Mouse (Mus musculus) gastrocnemius, postnatal 36 days (tissue): ENCODE data around the gene Gm28827. TPM values are rescaled to one million over a fixed set of nuclear protein-coding genes. Genes with fewer than 3 reads are reported as not detected.
"Not testable (repeated sequence)": the region's sequence is repeated elsewhere in the genome, so short reads cannot be mapped to it uniquely, and the experiment has no call there.

Experiments used
- DNase-seq, 2 experiments: peaks; one replicate each; pipeline ENCODE4 v3.0.0; 2022
- intact Hi-C: fragments of 180-260 bp; cut with DNase I; formaldehyde crosslinking; loops from one replicate; pipeline ENCODE4 v1.15.1; 2025
- long read RNA-seq, 2 experiments: library from polyadenylated mRNA; stranded (forward); transcript quantifications; one replicate each; pipeline ENCODE4 v2.0.0; 2021
- total RNA-seq, 2 experiments: library from RNA; stranded (reverse); gene quantifications; 2 replicates each; pipeline ENCODE4 v1.2.3; 2021

Gene Gm28827
- total RNA-seq = not detected
- long read RNA-seq, experiment 1 = 0 reads
- long read RNA-seq, experiment 2 = 0 reads

DNA sequence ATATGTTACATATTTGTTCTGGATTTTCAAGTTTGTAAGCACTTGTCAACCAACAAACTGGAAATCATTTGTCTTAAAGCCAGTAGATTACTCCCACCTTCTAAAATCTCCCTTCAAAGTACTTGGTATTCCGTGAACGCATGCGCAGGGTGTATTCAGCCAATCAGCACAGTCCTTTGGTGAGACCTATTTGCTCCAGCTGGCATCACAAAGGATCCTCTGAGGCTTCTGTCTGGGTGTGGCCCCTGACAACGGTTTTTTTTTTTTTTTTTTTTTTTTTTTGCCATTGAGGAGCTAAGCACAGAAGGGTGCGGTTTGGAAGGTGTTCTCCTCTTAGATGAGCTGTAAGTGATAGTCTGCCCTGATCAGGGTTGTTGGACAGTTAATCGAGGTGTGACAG is at the start of gene Gm28827:
Gm28827 (plus strand) TSS at position 301 of the 400 bp plus-strand sequence.
- DNase-seq, intact Hi-C loops: not testable (repeated sequence)
